Mouse (Mus musculus) neural tube, embryonic 11.5 days (tissue): ENCODE measurements around the gene Bmpr1b. TPM values are rescaled to one million over a fixed set of nuclear protein-coding genes. Genes with fewer than 3 reads are reported as not detected.

Source experiments
- ATAC-seq: fragments of 200-750 bp; cut with Nextera tagmentation; 2 replicates; pipeline ENCODE4 v1.8.0; 2017; ENCODE audit warnings: moderate number of reproducible peaks, mild to moderate bottlenecking, moderate TSS enrichment, moderate library complexity; ENCODE audit not compliant: insufficient read depth, low FRiP score, low TSS enrichment
- DNase-seq: peaks from one replicate; pipeline ENCODE4 v3.0.0-alpha.2; 2015; ENCODE audit warnings: low spot score
- H3K27ac ChIP-seq: fragments of 300-500 bp; sonication (generic); 2 replicates; pipeline ENCODE4 v1.5.1; 2014; ENCODE audit warnings: low read depth, mild to moderate bottlenecking, low read length
- H3K27me3 ChIP-seq: fragments of 300-500 bp; sonication (generic); 2 replicates; pipeline ENCODE4 v1.6.1; 2014; ENCODE audit warnings: mild to moderate bottlenecking, low read length, mixed read lengths; ENCODE audit not compliant: control insufficient read depth, insufficient read depth
- H3K36me3 ChIP-seq: fragments of 300-500 bp; sonication (generic); 2 replicates; pipeline ENCODE4 v1.6.1; 2014; ENCODE audit warnings: mild to moderate bottlenecking, low read length, moderate library complexity, mixed read lengths; ENCODE audit not compliant: control insufficient read depth, insufficient read depth
- H3K4me1 ChIP-seq: fragments of 300-500 bp; sonication (generic); 2 replicates; pipeline ENCODE4 v1.6.1; 2014; ENCODE audit warnings: low read length, mixed read lengths; ENCODE audit not compliant: control insufficient read depth, insufficient read depth
- H3K4me2 ChIP-seq: fragments of 300-500 bp; sonication (generic); 2 replicates; pipeline ENCODE4 v1.6.1; 2014; ENCODE audit warnings: low read depth, mild to moderate bottlenecking, moderate library complexity
- H3K4me3 ChIP-seq: fragments of 300-500 bp; sonication (generic); 2 replicates; pipeline ENCODE4 v1.5.1; 2014; ENCODE audit warnings: low read depth, low read length
- H3K9ac ChIP-seq: fragments of 300-500 bp; sonication (generic); 2 replicates; pipeline ENCODE4 v1.6.1; 2014; ENCODE audit warnings: mild to moderate bottlenecking, low read length
- H3K9me3 ChIP-seq: fragments of 300-500 bp; sonication (generic); 2 replicates; pipeline ENCODE4 v1.6.1; 2016; ENCODE audit warnings: low read length; ENCODE audit not compliant: control insufficient read depth
- WGBS: fragments of 180-500 bp; shearing (Covaris S2); extraction: QIAGEN DNeasy Blood & Tissue Kit; methylation state at CpG from one replicate; pipeline ENCODE4 v1.1.7; 2014; 5-methylcytosine and 5-hydroxymethylcytosine counted together
- polyA plus RNA-seq: library from polyadenylated mRNA; unstranded; fragments of >200 nt; fragmentation: Nextera tagmentation; extraction: Ambion mirVana; gene quantifications from 2 replicates; pipeline ENCODE4 v1.2.1, GENCODE M21; 2014

The Bmpr1b gene
- polyA plus RNA-seq, 1 experiment from 2014 or later, result 17.8 TPM

DNA sequence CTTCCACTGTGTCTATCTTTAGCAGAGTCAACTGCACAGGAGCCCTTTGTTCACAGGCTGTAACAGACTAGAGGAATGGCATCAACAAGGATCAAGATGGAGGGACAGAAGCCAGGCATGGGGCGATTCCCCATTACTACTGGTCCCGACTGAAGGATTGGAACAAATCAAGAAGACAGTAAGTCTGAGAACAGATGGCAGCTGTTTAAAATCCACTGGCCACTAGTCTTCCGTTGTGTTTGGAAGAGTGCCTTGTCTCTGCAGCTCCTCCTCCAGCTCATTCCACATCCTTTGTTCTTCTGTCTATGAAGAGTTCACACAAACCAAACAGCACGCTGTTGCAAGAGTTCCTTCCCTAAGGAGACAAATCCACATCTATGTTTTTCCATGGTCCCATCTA, 65.6 kb downstream of the Bmpr1b start:
- Histone ChIP-seq H3K27me3 (no peaks in the 10 kb centered on the region), H3K4me2 (no peak overlapping the region), H3K9me3 (no peaks in the 10 kb centered on the region), H3K27ac (no peak overlapping the region), H3K36me3 (no peaks in the 10 kb centered on the region), H3K4me1 (no peaks in the 10 kb centered on the region), H3K9ac (no peak overlapping the region), H3K4me3 (no peak overlapping the region)
- WGBS, result 91% methylated on average over 4 of the region's 4 CpGs
- ATAC-seq (no peak), DNase-seq (no peak)

DNA sequence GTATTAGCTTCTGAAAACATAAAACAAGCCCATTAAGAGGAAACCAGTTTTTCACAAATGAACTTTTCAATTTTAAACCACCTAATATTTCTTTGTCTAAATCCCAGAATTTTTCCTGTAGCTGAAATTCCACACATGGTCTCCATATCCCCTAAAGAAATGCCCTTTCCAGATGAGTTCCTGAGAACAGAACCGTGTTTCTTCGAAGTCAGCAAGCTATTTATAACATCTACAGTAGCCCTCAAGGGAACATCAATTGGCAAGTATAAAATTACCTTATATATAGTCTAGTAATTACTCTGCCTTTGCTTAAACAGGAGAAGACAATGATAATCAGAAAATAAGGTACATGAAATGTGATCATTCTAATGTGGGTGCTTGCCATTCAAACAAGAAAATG, 70.1 kb downstream of the Bmpr1b start:
- no peak overlapping the region for H3K27ac ChIP-seq
- WGBS, result 48% methylated on average over 2 of the region's 2 CpGs
- no peaks in the 10 kb centered on the region for H3K27me3 ChIP-seq
- H3K4me3 ChIP-seq, result no peak overlapping the region
- ATAC-seq, result no peak
- H3K9ac ChIP-seq, result no peak overlapping the region
- no peak overlapping the region for H3K4me2 ChIP-seq
- no peaks in the 10 kb centered on the region for H3K36me3 ChIP-seq
- no peak for DNase-seq
- no peaks in the 10 kb centered on the region for H3K4me1 ChIP-seq
- no peaks in the 10 kb centered on the region for H3K9me3 ChIP-seq

DNA sequence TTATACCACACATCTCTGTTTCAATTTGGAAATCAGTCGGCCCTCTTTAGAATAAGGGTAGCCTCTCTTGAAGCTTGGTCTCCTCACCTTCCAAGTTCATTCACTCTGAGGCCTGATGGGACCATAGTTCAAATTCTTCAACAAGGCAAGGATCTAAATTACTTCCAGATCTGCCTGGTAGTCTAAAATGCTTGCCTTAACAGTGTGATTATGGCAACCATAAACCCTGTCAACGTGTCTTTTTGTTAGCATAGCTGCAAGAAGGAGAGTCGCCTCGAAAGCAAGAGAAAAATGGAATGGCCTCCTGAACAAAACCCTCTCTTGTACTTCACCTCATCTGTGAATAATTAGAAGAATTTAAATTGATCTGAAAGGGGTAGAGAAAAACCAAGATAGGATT, 75.2 kb downstream of the Bmpr1b start:
- Histone ChIP-seq H3K9ac (no peak overlapping the region), H3K9me3 (no peaks in the 10 kb centered on the region), H3K4me3 (no peak overlapping the region), H3K27me3 (no peaks in the 10 kb centered on the region), H3K4me2 (no peak overlapping the region), H3K27ac (no peak overlapping the region), H3K4me1 (no peaks in the 10 kb centered on the region), H3K36me3 (no peaks in the 10 kb centered on the region)
- no peak for ATAC-seq
- WGBS, result 66% methylated on average over 4 of the region's 4 CpGs
- DNase-seq, result no peak

DNA sequence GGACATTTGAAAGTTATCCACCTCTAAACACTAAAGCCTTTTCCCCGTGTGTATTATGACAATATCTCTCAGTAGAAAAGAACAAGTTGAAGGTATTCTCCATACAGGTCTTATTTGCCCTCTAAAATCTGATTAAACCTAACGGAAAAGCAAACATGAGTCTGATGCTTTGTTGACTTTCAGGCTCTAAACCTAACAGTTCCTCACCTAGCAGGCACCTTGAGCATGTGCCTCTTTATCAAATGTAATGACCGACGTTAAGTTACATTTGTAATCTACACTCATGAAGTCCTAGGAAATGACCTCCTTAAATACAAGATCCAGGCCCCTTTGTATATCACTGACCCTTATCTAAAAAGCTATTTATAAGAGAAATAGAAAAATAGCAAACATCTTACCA, 79.5 kb downstream of the Bmpr1b start:
- WGBS, result 92% methylated on average over 4 of the region's 4 CpGs
- Histone ChIP-seq H3K9me3 (no peaks in the 10 kb centered on the region), H3K4me1 (peaks cover 2% of the 10 kb centered on the region; the same call in 1 of the 2 replicates), H3K27ac (no peak overlapping the region), H3K4me2 (no peak overlapping the region), H3K4me3 (no peak overlapping the region), H3K36me3 (no peaks in the 10 kb centered on the region), H3K9ac (no peak overlapping the region), H3K27me3 (no peaks in the 10 kb centered on the region)
- DNase-seq, result no peak
- no peak for ATAC-seq

DNA sequence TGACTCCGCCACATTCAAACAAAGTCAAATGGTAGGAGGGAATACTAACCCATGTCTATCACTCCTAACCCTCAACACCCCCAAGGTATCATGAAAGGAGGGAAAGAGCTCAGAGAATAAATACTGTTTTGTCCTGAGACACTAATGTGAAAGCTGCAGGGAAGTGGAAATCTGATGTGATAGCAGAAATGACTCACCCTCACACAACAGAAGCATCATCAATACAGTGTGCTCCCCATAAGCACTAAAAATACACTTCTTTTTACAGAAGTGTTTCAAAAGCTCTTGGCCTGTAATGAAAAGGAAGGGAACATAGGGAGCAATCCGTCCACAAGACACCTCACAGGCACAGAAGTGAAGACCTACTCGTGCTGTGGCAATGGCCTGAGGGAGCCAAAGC, 83.3 kb downstream of the Bmpr1b start:
- Histone ChIP-seq H3K4me3 (no peak overlapping the region), H3K4me2 (no peak overlapping the region), H3K36me3 (no peaks in the 10 kb centered on the region), H3K9me3 (no peaks in the 10 kb centered on the region), H3K27ac (no peak overlapping the region), H3K9ac (no peak overlapping the region), H3K4me1 (peaks cover 2% of the 10 kb centered on the region; the same call in 1 of the 2 replicates), H3K27me3 (no peaks in the 10 kb centered on the region)
- no peak for DNase-seq
- ATAC-seq, result no peak
- WGBS, result 70% methylated on average over 3 of the region's 3 CpGs

DNA sequence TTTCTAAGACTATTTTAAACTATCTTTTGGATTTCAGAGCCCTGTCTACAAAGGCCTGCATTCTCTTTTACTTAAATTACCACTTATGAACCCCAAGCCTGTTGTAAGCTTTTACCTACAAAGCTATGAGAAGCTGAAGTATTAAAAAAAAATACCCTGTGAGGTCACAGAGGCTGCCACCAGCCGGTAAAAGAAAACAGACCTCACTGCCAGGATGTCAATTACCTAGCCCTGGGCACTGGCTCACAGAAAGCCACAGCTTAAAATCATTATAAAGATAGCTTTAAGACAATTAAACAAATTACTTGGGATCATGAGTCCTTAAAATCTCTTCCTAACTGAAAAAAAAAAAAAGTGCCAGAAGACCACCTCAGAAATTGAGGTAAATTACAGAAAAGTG, 85.1 kb downstream of the Bmpr1b start:
- H3K4me2 ChIP-seq, result no peak overlapping the region
- no peak for DNase-seq
- no peaks in the 10 kb centered on the region for H3K27me3 ChIP-seq
- H3K9ac ChIP-seq, result no peak overlapping the region
- H3K4me1 ChIP-seq, result peaks cover 2% of the 10 kb centered on the region; the same call in 1 of the 2 replicates
- ATAC-seq, result no peak
- no peak overlapping the region for H3K27ac ChIP-seq
- no peaks in the 10 kb centered on the region for H3K9me3 ChIP-seq
- WGBS, result 49% methylated on average over 1 of the region's 1 CpGs
- no peak overlapping the region for H3K4me3 ChIP-seq
- no peaks in the 10 kb centered on the region for H3K36me3 ChIP-seq

DNA sequence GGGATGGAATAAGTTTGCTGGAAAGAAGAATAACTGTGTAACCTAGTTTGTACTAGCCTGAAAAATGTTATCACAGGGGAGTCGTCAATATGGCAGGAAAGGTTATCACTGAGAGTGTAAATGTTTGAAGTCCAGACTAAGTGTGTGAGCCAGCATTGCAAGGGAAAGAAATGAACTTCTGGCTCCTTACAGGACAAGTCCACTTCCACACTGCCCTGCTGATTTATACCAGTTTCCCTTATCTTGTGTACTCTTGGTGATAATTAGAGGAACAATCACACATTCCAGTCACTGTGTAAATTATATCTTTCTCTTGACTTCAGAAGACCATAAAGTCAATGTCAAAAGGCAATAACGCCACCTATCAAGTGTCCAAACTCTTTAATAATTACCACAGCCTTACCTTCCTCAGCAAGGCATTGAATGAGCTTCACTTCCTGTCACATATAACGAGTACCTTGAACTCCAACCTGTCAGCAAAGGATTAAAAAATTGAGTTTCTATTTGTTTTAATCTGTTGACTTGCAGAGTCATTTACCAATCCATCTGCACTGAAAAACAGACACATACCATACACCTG, 91.4 kb downstream of the Bmpr1b start:
- DNase-seq (no peak), ATAC-seq (no peak)
- no peaks in the 10 kb centered on the region for H3K4me1 ChIP-seq
- no peaks in the 10 kb centered on the region for H3K36me3 ChIP-seq
- no peak overlapping the region for H3K27ac ChIP-seq
- no peak overlapping the region for H3K4me2 ChIP-seq
- WGBS, result 82% methylated on average over 3 of the region's 3 CpGs
- H3K9me3 ChIP-seq, result no peaks in the 10 kb centered on the region
- no peaks in the 10 kb centered on the region for H3K27me3 ChIP-seq
- no peak overlapping the region for H3K9ac ChIP-seq
- no peak overlapping the region for H3K4me3 ChIP-seq

DNA sequence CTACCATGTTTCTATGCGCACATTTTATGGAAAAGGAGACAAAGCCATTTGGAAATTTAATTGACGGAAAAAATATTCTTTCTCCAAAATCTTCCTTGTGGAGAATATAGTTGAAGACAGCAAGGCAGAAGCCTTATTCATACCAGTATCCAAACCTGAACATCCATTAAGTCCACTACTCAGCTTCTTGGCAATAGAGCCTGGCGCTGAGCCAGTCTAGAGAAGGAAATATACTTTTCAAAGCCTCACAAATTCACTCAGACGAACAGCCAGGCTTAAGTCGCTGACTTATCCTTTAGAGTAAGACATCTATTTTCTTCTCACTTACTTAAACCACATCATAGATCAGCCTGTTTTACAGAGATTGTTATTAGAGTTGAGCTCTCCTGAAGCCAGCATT, 97.6 kb downstream of the Bmpr1b start:
- DNase-seq (no peak), ATAC-seq (no peak)
- H3K36me3 ChIP-seq, result no peaks in the 10 kb centered on the region
- no peak overlapping the region for H3K4me2 ChIP-seq
- H3K9ac ChIP-seq, result no peak overlapping the region
- WGBS, result 94% methylated on average over 5 of the region's 5 CpGs
- no peaks in the 10 kb centered on the region for H3K27me3 ChIP-seq
- H3K4me3 ChIP-seq, result no peak overlapping the region
- no peak overlapping the region for H3K27ac ChIP-seq
- H3K9me3 ChIP-seq, result no peaks in the 10 kb centered on the region
- no peaks in the 10 kb centered on the region for H3K4me1 ChIP-seq

DNA sequence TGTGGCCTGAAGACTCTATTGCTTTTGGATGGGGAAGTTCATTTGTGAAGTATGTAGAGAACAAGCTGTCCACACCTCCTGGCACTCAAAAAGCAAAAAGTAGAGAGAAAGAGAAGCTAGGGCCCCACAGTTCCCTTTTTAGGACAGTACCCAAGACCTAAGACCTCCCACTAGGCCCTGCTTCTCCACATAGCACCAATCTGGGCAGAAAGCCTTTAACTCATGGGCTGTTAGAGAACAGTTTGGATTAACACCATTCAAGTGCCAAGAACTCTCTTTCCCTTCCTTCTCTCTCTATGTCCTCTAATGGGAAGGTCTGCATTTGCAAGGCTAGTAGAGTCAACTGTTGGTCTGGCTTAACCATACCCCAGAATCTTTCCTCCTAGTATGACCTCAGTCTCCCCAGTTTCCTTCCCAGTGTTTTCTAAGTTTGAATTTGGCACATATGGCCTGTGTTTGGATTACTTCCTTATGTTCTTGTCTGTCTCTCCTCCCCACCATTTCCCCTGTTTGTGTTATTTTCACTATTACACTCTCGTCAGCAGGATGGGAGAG, 102.4 kb downstream of the Bmpr1b start:
- Histone ChIP-seq H3K4me1 (no peaks in the 10 kb centered on the region), H3K9ac (no peak overlapping the region), H3K27me3 (no peaks in the 10 kb centered on the region), H3K4me3 (no peak overlapping the region), H3K4me2 (no peak overlapping the region), H3K36me3 (no peaks in the 10 kb centered on the region), H3K9me3 (no peaks in the 10 kb centered on the region), H3K27ac (no peak overlapping the region)
- 56% methylated on average over 1 of the region's 1 CpGs for WGBS
- DNase-seq (no peak), ATAC-seq (no peak)
